Mouse (Mus musculus): Measurements from ENCODE around the gene Gp9. TPM values are rescaled to one million over a fixed set of nuclear protein-coding genes. Genes with fewer than 3 reads are reported as not detected.

Gene Gp9
- polyA plus RNA-seq, 1 experiment from 2014 or later: 2.7 TPM

DNA sequence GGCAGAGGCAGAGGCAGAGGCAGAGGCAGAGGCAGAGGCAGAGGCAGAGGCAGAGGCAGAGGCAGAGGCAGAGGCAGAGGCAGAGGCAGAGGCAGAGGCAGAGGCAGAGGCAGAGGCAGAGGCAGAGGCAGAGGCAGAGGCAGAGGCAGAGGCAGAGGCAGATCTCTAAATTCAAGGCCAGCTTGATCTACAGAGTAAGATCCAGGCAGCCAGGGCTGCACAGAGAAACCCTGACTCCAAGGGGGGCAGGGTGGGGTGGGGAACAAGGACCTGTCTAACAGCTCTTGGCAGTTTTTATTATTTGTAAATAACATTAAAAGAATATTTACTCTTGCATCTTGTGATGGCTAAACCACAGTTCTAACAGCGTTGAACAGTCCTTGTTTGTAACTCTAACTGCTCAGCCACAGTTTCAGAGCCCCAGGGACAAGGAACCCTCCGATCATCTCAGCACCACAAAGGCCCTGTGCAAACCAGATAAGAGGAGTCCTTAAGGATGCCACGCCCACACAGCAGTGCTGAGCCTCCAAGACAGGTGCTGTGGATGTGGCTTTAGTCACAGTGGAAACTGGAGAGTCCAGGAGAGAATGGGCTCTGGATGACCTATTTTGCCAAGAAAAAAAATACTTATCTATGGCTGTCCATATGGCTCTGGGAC lies 2.2 kb upstream of the Gp9 start:
- Histone ChIP-seq H3K27me3 (no peaks in the 10 kb centered on the region), H3K36me3 (no peaks in the 10 kb centered on the region), H3K4me2 (no peak overlapping the region), H3K27ac (no peak overlapping the region), H3K4me3 (replicated peaks) (no peak overlapping the region), H3K9ac (replicated peaks) (no peak overlapping the region), H3K9me3 (no peaks in the 10 kb centered on the region), H3K4me1 (replicated peaks) (no peaks in the 10 kb centered on the region)
- ATAC-seq (ENCODE audit: insufficient number of reproducible peaks, insufficient read depth, low FRiP score, low TSS enrichment, low read depth): no peak
- 67% methylated on average over 3 of the region's 3 CpGs for WGBS

GRCm38 (mm10) chr6:87776663-87777062 lies 1.2 kb upstream of the Gp9 start:
- Histone ChIP-seq H3K27ac (no peak overlapping the region), H3K9ac (replicated peaks) (no peak overlapping the region), H3K4me1 (replicated peaks) (no peaks in the 10 kb centered on the region), H3K36me3 (no peaks in the 10 kb centered on the region), H3K9me3 (no peaks in the 10 kb centered on the region), H3K4me3 (replicated peaks) (no peak overlapping the region), H3K27me3 (no peaks in the 10 kb centered on the region), H3K4me2 (no peak overlapping the region)
- 82% methylated on average over 1 of the region's 1 CpGs for WGBS
- ATAC-seq (ENCODE audit: insufficient number of reproducible peaks, insufficient read depth, low FRiP score, low TSS enrichment, low read depth): no peak

DNA sequence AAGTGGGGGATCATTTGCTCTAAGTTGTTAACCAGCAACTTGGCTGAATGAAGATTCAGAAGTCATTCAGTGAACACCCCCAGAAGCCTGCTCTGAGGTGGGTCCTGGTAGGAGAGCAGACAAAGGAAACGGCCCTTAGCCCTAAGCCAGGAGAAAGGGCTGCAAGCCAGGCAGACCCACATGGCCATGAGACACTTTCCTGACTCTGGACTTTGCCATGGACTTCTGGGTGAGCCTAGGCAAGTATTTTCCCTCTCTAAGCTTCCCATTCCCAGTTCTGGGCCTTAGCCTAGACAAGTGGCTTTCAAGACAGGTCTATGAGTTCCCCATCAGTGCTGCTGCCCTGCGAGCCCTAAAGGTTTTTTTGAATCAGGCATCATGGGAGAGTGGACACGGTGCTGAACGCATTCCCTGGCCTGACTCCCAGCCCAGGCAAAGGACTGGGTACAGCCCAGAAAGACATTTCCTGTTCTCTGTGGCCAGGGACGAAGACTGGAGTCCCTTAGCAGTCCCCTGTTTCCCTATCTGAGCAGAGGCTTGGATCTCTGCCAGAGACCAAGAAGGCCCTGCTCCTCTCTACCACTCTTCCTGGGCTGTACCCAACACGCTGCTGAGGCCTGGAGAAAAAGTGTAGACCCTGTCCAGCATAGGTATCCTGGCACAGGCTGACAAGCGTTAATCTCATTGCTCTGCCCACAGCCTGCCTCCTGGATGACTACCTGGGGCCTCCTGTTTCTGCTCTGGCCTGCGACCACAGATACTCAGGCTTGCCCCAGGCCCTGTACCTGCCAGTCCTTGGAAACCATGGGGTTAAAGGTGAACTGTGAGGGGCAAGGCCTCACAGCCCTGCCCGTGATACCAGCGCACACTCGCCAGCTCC lies 662 bp downstream of the Gp9 start:
- ATAC-seq (ENCODE audit: insufficient number of reproducible peaks, insufficient read depth, low FRiP score, low TSS enrichment, low read depth): no peak
- H3K4me1 ChIP-seq (replicated peaks): no peaks in the 10 kb centered on the region
- no peaks in the 10 kb centered on the region for H3K36me3 ChIP-seq
- H3K9me3 ChIP-seq: no peaks in the 10 kb centered on the region
- WGBS: 81% methylated on average over 11 of the region's 11 CpGs
- no peak overlapping the region for H3K9ac ChIP-seq (replicated peaks)
- H3K27ac ChIP-seq: no peak overlapping the region
- H3K4me2 ChIP-seq: no peak overlapping the region
- no peaks in the 10 kb centered on the region for H3K27me3 ChIP-seq
- no peak overlapping the region for H3K4me3 ChIP-seq (replicated peaks)

GRCm38 (mm10) chr6:87779174-87780165 lies 1.6 kb downstream of the Gp9 start:
- ATAC-seq (ENCODE audit: insufficient number of reproducible peaks, insufficient read depth, low FRiP score, low TSS enrichment, low read depth): no peak
- 80% methylated on average over 11 of the region's 11 CpGs for WGBS
- Histone ChIP-seq H3K9ac (replicated peaks) (no peak overlapping the region; the same call in 1 of the 2 replicates), H3K27ac (no peak overlapping the region), H3K27me3 (no peaks in the 10 kb centered on the region), H3K36me3 (no peaks in the 10 kb centered on the region), H3K4me1 (replicated peaks) (no peaks in the 10 kb centered on the region), H3K9me3 (no peaks in the 10 kb centered on the region), H3K4me3 (replicated peaks) (no peak overlapping the region), H3K4me2 (no peak overlapping the region)

- 84% methylated on average over 10 of the region's 10 CpGs for WGBS
- H3K4me1 ChIP-seq (replicated peaks): no peaks in the 10 kb centered on the region
- H3K9ac ChIP-seq (replicated peaks): no peak overlapping the region
- H3K4me3 ChIP-seq (replicated peaks): no peak overlapping the region
- H3K36me3 ChIP-seq: no peaks in the 10 kb centered on the region
- H3K4me2 ChIP-seq: no peak overlapping the region
- no peaks in the 10 kb centered on the region for H3K9me3 ChIP-seq
- no peaks in the 10 kb centered on the region for H3K27me3 ChIP-seq
- H3K27ac ChIP-seq: no peak overlapping the region
- ATAC-seq (ENCODE audit: insufficient number of reproducible peaks, insufficient read depth, low FRiP score, low TSS enrichment, low read depth): no peak
Observed at GRCm38 (mm10) chr6:87780546-87781301, 2.9 kb downstream of the Gp9 start.

- no peak for ATAC-seq (ENCODE audit: insufficient number of reproducible peaks, insufficient read depth, low FRiP score, low TSS enrichment, low read depth)
- Histone ChIP-seq H3K4me2 (no peak overlapping the region), H3K27ac (no peak overlapping the region), H3K4me1 (replicated peaks) (peaks cover 2% of the 10 kb centered on the region; the same call in 1 of the 2 replicates), H3K36me3 (no peaks in the 10 kb centered on the region), H3K4me3 (replicated peaks) (no peak overlapping the region), H3K27me3 (no peaks in the 10 kb centered on the region), H3K9me3 (no peaks in the 10 kb centered on the region), H3K9ac (replicated peaks) (no peak overlapping the region)
- 75% methylated on average over 8 of the region's 8 CpGs for WGBS
Observed at GRCm38 (mm10) chr6:87784033-87784432, 6.2 kb downstream of the Gp9 start.

DNA sequence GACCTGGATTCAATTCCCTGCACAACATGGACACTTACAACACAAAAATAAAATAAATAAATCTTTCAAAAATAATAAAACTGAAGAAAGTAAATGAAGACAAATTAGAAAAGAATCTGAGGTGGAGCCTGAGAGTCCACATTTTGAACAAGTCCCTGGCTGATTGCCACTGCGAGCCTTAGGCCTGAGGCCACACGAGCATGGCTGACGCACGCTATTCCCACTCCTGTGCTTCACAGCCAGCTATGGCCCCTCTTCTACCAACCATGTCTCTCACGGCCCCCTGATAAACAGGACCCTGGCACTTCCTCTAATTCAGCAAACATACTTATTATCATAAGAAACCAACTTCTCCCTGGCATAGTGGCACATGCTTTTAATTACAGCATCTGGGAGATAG lies 8.7 kb downstream of the Gp9 start:
- no peak overlapping the region for H3K4me2 ChIP-seq
- no peaks in the 10 kb centered on the region for H3K9me3 ChIP-seq
- H3K4me3 ChIP-seq (replicated peaks): no peak overlapping the region
- H3K4me1 ChIP-seq (replicated peaks): peaks cover 11% of the 10 kb centered on the region
- H3K36me3 ChIP-seq: peaks cover 4% of the 10 kb centered on the region; the same call in 1 of the 2 replicates
- ATAC-seq (ENCODE audit: insufficient number of reproducible peaks, insufficient read depth, low FRiP score, low TSS enrichment, low read depth): no peak
- no peaks in the 10 kb centered on the region for H3K27me3 ChIP-seq
- H3K9ac ChIP-seq (replicated peaks): no peak overlapping the region
- no peak overlapping the region for H3K27ac ChIP-seq
- WGBS: 80% methylated on average over 5 of the region's 5 CpGs

GRCm38 (mm10) chr6:87787108-87787890 lies 9.4 kb downstream of the Gp9 start:
- Histone ChIP-seq H3K36me3 (peaks cover 11% of the 10 kb centered on the region), H3K27ac (no peak overlapping the region), H3K9me3 (no peaks in the 10 kb centered on the region), H3K9ac (replicated peaks) (no peak overlapping the region), H3K4me3 (replicated peaks) (no peak overlapping the region), H3K4me1 (replicated peaks) (peaks cover 11% of the 10 kb centered on the region), H3K4me2 (no peak overlapping the region), H3K27me3 (no peaks in the 10 kb centered on the region)
- no peak for ATAC-seq (ENCODE audit: insufficient number of reproducible peaks, insufficient read depth, low FRiP score, low TSS enrichment, low read depth)
- 85% methylated on average over 6 of the region's 6 CpGs for WGBS

DNA sequence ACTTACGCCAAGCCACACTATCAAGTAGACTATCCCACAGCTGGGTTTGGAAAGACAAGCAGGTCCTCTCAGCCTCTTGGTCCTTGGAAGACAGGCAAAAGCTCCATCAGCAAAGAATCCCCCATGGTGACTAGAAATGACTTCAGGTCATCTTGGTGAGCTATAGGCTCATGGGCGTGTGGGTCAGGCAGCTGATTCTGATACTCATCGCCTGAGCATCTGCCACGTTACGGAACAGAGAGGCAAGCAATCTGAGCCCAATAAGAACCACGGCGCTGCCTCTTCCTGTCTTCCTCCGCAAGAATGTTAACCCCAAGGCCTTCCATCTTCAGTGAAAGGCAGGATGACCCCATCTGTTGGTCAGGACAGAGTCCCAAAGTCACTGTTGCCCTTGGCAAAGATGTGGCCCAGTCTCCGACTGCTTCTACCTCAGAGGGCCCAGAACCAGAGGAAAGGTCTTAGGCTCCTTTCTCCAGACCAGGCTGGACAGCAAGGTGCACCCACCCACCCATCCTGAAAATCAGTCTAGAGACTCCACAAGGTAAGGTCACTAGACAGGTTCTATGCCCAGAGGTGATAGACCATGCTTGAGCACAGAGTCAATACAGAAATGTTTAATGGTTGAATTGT lies 10.5 kb downstream of the Gp9 start:
- Histone ChIP-seq H3K27ac (no peak overlapping the region), H3K4me1 (replicated peaks) (peaks cover 11% of the 10 kb centered on the region), H3K36me3 (peaks cover 18% of the 10 kb centered on the region), H3K27me3 (no peaks in the 10 kb centered on the region), H3K4me3 (replicated peaks) (no peak overlapping the region), H3K4me2 (no peak overlapping the region), H3K9ac (replicated peaks) (no peak overlapping the region), H3K9me3 (no peaks in the 10 kb centered on the region)
- WGBS: 87% methylated on average over 9 of the region's 9 CpGs
- ATAC-seq (ENCODE audit: insufficient number of reproducible peaks, insufficient read depth, low FRiP score, low TSS enrichment, low read depth): no peak
